Mouse (Mus musculus) MEL (cell line): Measurements from ENCODE around the gene Sbno2. TPM values are rescaled to one million over a fixed set of nuclear protein-coding genes. Genes with fewer than 3 reads are reported as not detected.
A peak's percentile ranks its signal among the peaks of the same experiment; 100 is the strongest.

ENCODE experiments used
- DNase-seq: peaks from one replicate; pipeline ENCODE4 v3.0.0; 2011; ENCODE audit warnings: low read depth, low spot score
- H3K27ac ChIP-seq: 2 replicates; pipeline ENCODE4 v1.5.1; 2012; ENCODE audit warnings: low read depth, mild to moderate bottlenecking, control low read depth, low read length, moderate library complexity; ENCODE audit not compliant: control insufficient read depth
- H3K27me3 ChIP-seq, 2 experiments: fragments of 150-350 bp in 1 of 2; sonication (generic) in 1 of 2; 2 replicates each; pipeline ENCODE4 v1.6.1; 2012; ENCODE audit warnings: low read length in 2 of 2, mild to moderate bottlenecking in 2 of 2, improper control_type of control experiment in 1 of 2, moderate library complexity in 1 of 2; ENCODE audit not compliant: insufficient read depth in 2 of 2, control insufficient read depth in 1 of 2
- H3K36me3 ChIP-seq, 2 experiments: 2 replicates each; pipeline ENCODE4 v1.6.1; 2012 to 2014; ENCODE audit warnings: low read length in 2 of 2, improper control_type of control experiment in 1 of 2, inconsistent platforms in 1 of 2, mild to moderate bottlenecking in 1 of 2; ENCODE audit not compliant: insufficient read depth in 2 of 2, control insufficient read depth in 1 of 2
- H3K4me1 ChIP-seq, 2 experiments: fragments of 150-350 bp in 1 of 2; sonication (generic) in 1 of 2; 2 replicates each; pipeline ENCODE4 v1.6.1; 2012; ENCODE audit warnings: low read length in 2 of 2, improper control_type of control experiment in 1 of 2, mild to moderate bottlenecking in 1 of 2; ENCODE audit not compliant: insufficient read depth in 2 of 2, control insufficient read depth in 1 of 2
- H3K4me3 ChIP-seq, 2 experiments: fragments of 150-350 bp in 1 of 2; sonication (generic) in 1 of 2; 2 replicates each; pipeline ENCODE4 v1.5.1; 2012; ENCODE audit warnings: low read depth in 2 of 2, low read length in 2 of 2, mild to moderate bottlenecking in 2 of 2, moderate library complexity in 2 of 2, control low read depth in 1 of 2, improper control_type of control experiment in 1 of 2; ENCODE audit not compliant: control insufficient read depth in 1 of 2, insufficient read depth in 1 of 2
- H3K79me2 ChIP-seq: 2 replicates; pipeline ENCODE4 v1.6.1; 2012; ENCODE audit warnings: mild to moderate bottlenecking, low read length, moderate library complexity; ENCODE audit not compliant: control insufficient read depth, poor library complexity, insufficient read depth
- H3K9ac ChIP-seq: 2 replicates; pipeline ENCODE4 v1.6.1; 2012; ENCODE audit warnings: low read depth, mild to moderate bottlenecking, control low read depth, low read length, moderate library complexity; ENCODE audit not compliant: control insufficient read depth, poor library complexity, severe bottlenecking
- H3K9me3 ChIP-seq: fragments of 150-350 bp; sonication (generic); replicated peaks from 2 replicates; pipeline ENCODE4 v1.6.1; 2012; ENCODE audit warnings: mild to moderate bottlenecking, low read length, improper control_type of control experiment, moderate library complexity; ENCODE audit not compliant: insufficient read depth
- BHLHE40 ChIP-seq: IDR thresholded peaks from 2 replicates; pipeline ENCODE4 v1.6.1; 2012; ENCODE audit warnings: low read depth, mild to moderate bottlenecking, inconsistent platforms, low read length, improper control_type of control experiment, borderline replicate concordance
- CTCF ChIP-seq, 3 experiments: IDR thresholded peaks in 2 of 3; conservative IDR thresholded peaks in 1 of 3; 2 replicates each; pipeline ENCODE4 v1.5.1; 2011 to 2012; ENCODE audit warnings: low read length in 3 of 3, low read depth in 2 of 3, mild to moderate bottlenecking in 2 of 3, improper control_type of control experiment in 1 of 3, inconsistent platforms in 1 of 3, mixed read lengths in 1 of 3, moderate library complexity in 1 of 3; ENCODE audit not compliant: control insufficient read depth in 1 of 3, insufficient read depth in 1 of 3, poor library complexity in 1 of 3, severe bottlenecking in 1 of 3
- ELF1 ChIP-seq: IDR thresholded peaks from 2 replicates; pipeline ENCODE4 v1.6.1; 2014; ENCODE audit warnings: low read depth, mild to moderate bottlenecking, inconsistent platforms, low read length, improper control_type of control experiment, moderate library complexity
- EP300 ChIP-seq, 2 experiments: IDR thresholded peaks; 2 replicates each; pipeline ENCODE4 v1.6.1; 2011; ENCODE audit warnings: improper control_type of control experiment in 2 of 2, low read length in 2 of 2, low read depth in 1 of 2, mild to moderate bottlenecking in 1 of 2
- ETS1 ChIP-seq: IDR thresholded peaks from 2 replicates; pipeline ENCODE4 v1.6.1; 2012; ENCODE audit warnings: low read depth, mild to moderate bottlenecking, inconsistent platforms, low read length, improper control_type of control experiment, moderate library complexity
- GABPA ChIP-seq: IDR thresholded peaks from 2 replicates; pipeline ENCODE4 v1.6.1; 2012; ENCODE audit warnings: low read depth, mild to moderate bottlenecking, inconsistent platforms, low read length, improper control_type of control experiment, moderate library complexity
- JUND ChIP-seq: IDR thresholded peaks from 2 replicates; pipeline ENCODE4 v1.6.1; 2011; ENCODE audit warnings: low read depth, mild to moderate bottlenecking, improper control_type of control experiment, low read length
- KAT2A ChIP-seq: conservative IDR thresholded peaks from 2 replicates; pipeline ENCODE4 v1.6.1; 2012; ENCODE audit warnings: low read depth, low read length, improper control_type of control experiment, inconsistent platforms
- MAZ ChIP-seq: IDR thresholded peaks from 2 replicates; pipeline ENCODE4 v1.6.1; 2012; ENCODE audit warnings: low read depth, mild to moderate bottlenecking, inconsistent platforms, low read length, improper control_type of control experiment
- MXI1 ChIP-seq: IDR thresholded peaks from 2 replicates; pipeline ENCODE4 v1.6.1; 2011; ENCODE audit warnings: mild to moderate bottlenecking, low read depth, low read length, improper control_type of control experiment
- MYC ChIP-seq: IDR thresholded peaks from 2 replicates; pipeline ENCODE4 v1.6.1; 2011; ENCODE audit warnings: low read depth, mild to moderate bottlenecking, low read length, improper control_type of control experiment, moderate library complexity
- NELFE ChIP-seq: IDR thresholded peaks from 2 replicates; pipeline ENCODE4 v1.6.1; 2011; ENCODE audit warnings: low read depth, low read length, improper control_type of control experiment
- NRF1 ChIP-seq: IDR thresholded peaks from 2 replicates; pipeline ENCODE4 v1.6.1; 2014; ENCODE audit warnings: low read depth, mild to moderate bottlenecking, inconsistent platforms, low read length, improper control_type of control experiment, moderate library complexity; ENCODE audit not compliant: poor library complexity, insufficient read depth, severe bottlenecking
- POLR2A ChIP-seq, 2 experiments: IDR thresholded peaks; 2 replicates each; pipeline ENCODE4 v1.6.1; 2011 to 2012; ENCODE audit warnings: low read length in 2 of 2, mild to moderate bottlenecking in 2 of 2, control low read depth in 1 of 2, improper control_type of control experiment in 1 of 2, low read depth in 1 of 2, moderate library complexity in 1 of 2; ENCODE audit not compliant: control insufficient read depth in 1 of 2, insufficient read depth in 1 of 2, poor library complexity in 1 of 2
- POLR2AphosphoS2 ChIP-seq: IDR thresholded peaks from 2 replicates; pipeline ENCODE4 v1.6.1; 2011; ENCODE audit warnings: low read length, improper control_type of control experiment
- RCOR1 ChIP-seq: IDR thresholded peaks from 2 replicates; pipeline ENCODE4 v1.6.1; 2012; ENCODE audit warnings: low read depth, mild to moderate bottlenecking, inconsistent platforms, low read length, improper control_type of control experiment
- SIN3A ChIP-seq: IDR thresholded peaks from 2 replicates; pipeline ENCODE4 v1.6.1; 2012; ENCODE audit warnings: low read length, improper control_type of control experiment, inconsistent platforms
- TAL1 ChIP-seq: IDR thresholded peaks from 2 replicates; pipeline ENCODE4 v1.6.1; 2012; ENCODE audit warnings: mild to moderate bottlenecking, inconsistent platforms, low read length, moderate library complexity, mixed read lengths
- TBP ChIP-seq: IDR thresholded peaks from 2 replicates; pipeline ENCODE4 v1.8.0; 2011; ENCODE audit warnings: low read depth, low read length, improper control_type of control experiment
- TCF12 ChIP-seq: IDR thresholded peaks from 2 replicates; pipeline ENCODE4 v1.6.1; 2014; ENCODE audit warnings: low read depth, mild to moderate bottlenecking, inconsistent platforms, low read length, improper control_type of control experiment, moderate library complexity
- UBTF ChIP-seq: IDR thresholded peaks from 2 replicates; pipeline ENCODE4 v1.6.1; 2012; ENCODE audit warnings: low read depth, mild to moderate bottlenecking, inconsistent platforms, low read length, improper control_type of control experiment, moderate library complexity, borderline replicate concordance; ENCODE audit not compliant: insufficient read depth
- USF1 ChIP-seq: IDR thresholded peaks from 2 replicates; pipeline ENCODE4 v1.6.1; 2014; ENCODE audit warnings: low read depth, mild to moderate bottlenecking, inconsistent platforms, low read length, improper control_type of control experiment, moderate library complexity
- ZC3H11A ChIP-seq: IDR thresholded peaks from 2 replicates; pipeline ENCODE4 v1.6.1; 2012; ENCODE audit warnings: low read depth, mild to moderate bottlenecking, inconsistent platforms, low read length, improper control_type of control experiment
- ZMIZ1 ChIP-seq: IDR thresholded peaks from 2 replicates; pipeline ENCODE4 v1.6.1; 2012; ENCODE audit warnings: low read depth, mild to moderate bottlenecking, inconsistent platforms, low read length, improper control_type of control experiment, moderate library complexity
- ZNF384 ChIP-seq: IDR thresholded peaks from 2 replicates; pipeline ENCODE4 v1.6.1; 2012; ENCODE audit warnings: low read depth, mild to moderate bottlenecking, inconsistent platforms, low read length, improper control_type of control experiment
- polyA plus RNA-seq, 2 experiments: library from polyadenylated mRNA; stranded (reverse) in 1 of 2; unstranded in 1 of 2; fragments of >175 nt in 1 of 2; fragments of >200 nt in 1 of 2; gene quantifications; 2 replicates each; pipeline versions ENCODE4 v1.2.1 to v1.2.4; 2012; ENCODE audit warnings: low replicate concordance in 2 of 2, low read depth in 1 of 2; ENCODE audit not compliant: insufficient read length in 2 of 2, insufficient read depth in 1 of 2, missing spikeins in 1 of 2
- total RNA-seq: library from RNA; depleted of rRNA; stranded (reverse); fragments of 300-350 nt; gene quantifications from 2 replicates; pipeline ENCODE4 v1.2.3, GENCODE M21; 2012

The Sbno2 gene
- total and polyA plus RNA-seq, 3 experiments = 15.8 to 29.0 TPM; not detected in 1

DNA sequence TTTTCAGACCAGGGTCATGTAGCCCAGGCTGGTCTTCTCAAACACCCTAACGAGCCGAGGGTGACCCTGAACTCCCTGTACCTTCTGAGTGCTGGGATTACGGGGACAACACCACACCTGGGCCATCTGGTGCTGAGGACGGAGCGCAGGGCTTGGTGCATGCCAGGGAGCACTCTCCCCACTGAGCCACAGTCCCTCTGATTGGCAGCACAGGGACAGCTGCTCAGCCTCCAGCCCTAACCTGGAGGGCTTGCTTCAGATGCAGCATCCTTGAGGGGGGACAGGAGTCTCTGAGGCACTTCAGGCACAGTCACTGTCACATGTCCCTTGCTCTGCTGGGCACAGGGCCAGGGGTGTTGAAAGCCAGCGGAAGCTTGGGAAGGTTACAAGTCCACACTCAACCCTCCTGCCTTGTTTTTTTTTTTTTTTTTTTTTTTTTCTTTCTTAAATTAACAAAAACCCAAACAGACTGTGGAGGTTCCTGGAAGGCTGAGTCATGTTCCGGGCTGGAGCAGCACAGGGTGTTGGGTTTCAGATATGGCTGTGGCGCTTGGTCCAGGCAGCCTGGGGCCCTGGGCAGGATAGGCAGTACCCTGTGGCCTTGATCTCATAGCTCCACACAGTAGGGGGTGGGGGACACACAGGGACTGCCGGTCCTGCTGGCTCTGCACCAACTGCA, 34.4 kb downstream of the Sbno2 start:
- peak overlapping the region; percentile 81 for H3K27ac ChIP-seq
- H3K9me3 ChIP-seq = no peaks in the 10 kb centered on the region
- H3K27me3 ChIP-seq = no peaks in the 10 kb centered on the region
- H3K4me3 ChIP-seq = no peak overlapping the region
- peaks cover 0 to 20% of the 10 kb centered on the region in 2 experiments; a peak in 3 of 4 replicates for H3K36me3 ChIP-seq
- H3K79me2 ChIP-seq = no peaks in the 10 kb centered on the region; the same call in 1 of the 2 replicates
- H3K4me1 ChIP-seq = peaks cover 0 to 24% of the 10 kb centered on the region in 2 experiments; a peak in 2 of 4 replicates
- DNase-seq = peak; percentile 89
- TF ChIP-seq ETS1 (peak; percentile 81), JUND (no peak), BHLHE40 (no peak), USF1 (peak; percentile 82), EP300 (IDR thresholded peaks at IDR 0.05; ENCODE audit: low read depth in 1 of 2, low read length in 2 of 2) (peak in 1 of 2 experiments; percentile 64; a peak in 3 of 4 replicates), ZC3H11A (no peak), MAZ (no peak), NELFE (no peak), UBTF (no peak), POLR2A (IDR thresholded peaks at IDR 0.05; ENCODE audit: control insufficient read depth in 1 of 2, insufficient read depth in 1 of 2, low read depth in 1 of 2, low read length in 2 of 2, poor library complexity in 1 of 2) (no peak), ELF1 (no peak), POLR2AphosphoS2 (no peak), TAL1 (peak; percentile 47; the same call in 1 of the 2 replicates), CTCF (IDR thresholded peaks at IDR 0.05 in 2 of 3, conservative IDR thresholded peaks at IDR 0.05 in 1 of 3; ENCODE audit: control insufficient read depth in 1 of 3, insufficient read depth in 1 of 3, low read depth in 2 of 3, low read length in 3 of 3, poor library complexity in 1 of 3, severe bottlenecking in 1 of 3) (no peak), SIN3A (0 out of 2 replicates have a peak, but pooled peaks have one; percentile 33), MYC (peak; percentile 56; the same call in 1 of the 2 replicates), NRF1 (no peak), MXI1 (peak; percentile 63; the same call in 1 of the 2 replicates), TBP (no peak), ZMIZ1 (no peak), KAT2A (no peak), ZNF384 (peak; percentile 97), RCOR1 (no peak), TCF12 (no peak), GABPA (no peak)
- H3K9ac ChIP-seq = peak overlapping the region; percentile 47
